Mouse (Mus musculus) layer of hippocampus, adult 6 months (tissue): Measurements from ENCODE around the gene Jkamp. TPM values are rescaled to one million over a fixed set of nuclear protein-coding genes. Genes with fewer than 3 reads are reported as not detected.

Experiments used
- long read RNA-seq, 2 experiments: library from polyadenylated mRNA; unstranded; transcript quantifications; one replicate each; pipeline ENCODE4 v2.0.0; 2019 to 2020
- microRNA-seq: library from miRNA; unstranded; fragments of <30 nt; microRNA quantifications from one replicate; pipeline ENCODE4 v1.2.0, GENCODE M21; 2020
- polyA plus RNA-seq: library from polyadenylated mRNA; unstranded; fragments of <200 nt; fragmentation: Nextera tagmentation; gene quantifications from 2 replicates; pipeline ENCODE4 v1.2.3, GENCODE M21; 2021

Jkamp gene
- polyA plus RNA-seq: 128 and 130 TPM in 2 replicates
- long read RNA-seq, experiment 1, transcript Jkamp-202 (7 exons, 1,874 nt): minor isoform, 47 of 152 reads
- long read RNA-seq, experiment 1, transcript Jkamp-201 (7 exons, 1,292 nt): major isoform, 80 of 152 reads
- long read RNA-seq, experiment 1, partial matches to known transcripts: 7 of 152 reads
- long read RNA-seq, experiment 1, other reads (novel, unspliced or antisense): 18 of 152 reads
- long read RNA-seq, experiment 2, transcript Jkamp-202 (7 exons, 1,874 nt): minor isoform, 45 of 141 reads
- long read RNA-seq, experiment 2, transcript Jkamp-201 (7 exons, 1,292 nt): major isoform, 72 of 141 reads
- long read RNA-seq, experiment 2, partial matches to known transcripts: 1 of 141 reads
- long read RNA-seq, experiment 2, other reads (novel, unspliced or antisense): 23 of 141 reads

DNA sequence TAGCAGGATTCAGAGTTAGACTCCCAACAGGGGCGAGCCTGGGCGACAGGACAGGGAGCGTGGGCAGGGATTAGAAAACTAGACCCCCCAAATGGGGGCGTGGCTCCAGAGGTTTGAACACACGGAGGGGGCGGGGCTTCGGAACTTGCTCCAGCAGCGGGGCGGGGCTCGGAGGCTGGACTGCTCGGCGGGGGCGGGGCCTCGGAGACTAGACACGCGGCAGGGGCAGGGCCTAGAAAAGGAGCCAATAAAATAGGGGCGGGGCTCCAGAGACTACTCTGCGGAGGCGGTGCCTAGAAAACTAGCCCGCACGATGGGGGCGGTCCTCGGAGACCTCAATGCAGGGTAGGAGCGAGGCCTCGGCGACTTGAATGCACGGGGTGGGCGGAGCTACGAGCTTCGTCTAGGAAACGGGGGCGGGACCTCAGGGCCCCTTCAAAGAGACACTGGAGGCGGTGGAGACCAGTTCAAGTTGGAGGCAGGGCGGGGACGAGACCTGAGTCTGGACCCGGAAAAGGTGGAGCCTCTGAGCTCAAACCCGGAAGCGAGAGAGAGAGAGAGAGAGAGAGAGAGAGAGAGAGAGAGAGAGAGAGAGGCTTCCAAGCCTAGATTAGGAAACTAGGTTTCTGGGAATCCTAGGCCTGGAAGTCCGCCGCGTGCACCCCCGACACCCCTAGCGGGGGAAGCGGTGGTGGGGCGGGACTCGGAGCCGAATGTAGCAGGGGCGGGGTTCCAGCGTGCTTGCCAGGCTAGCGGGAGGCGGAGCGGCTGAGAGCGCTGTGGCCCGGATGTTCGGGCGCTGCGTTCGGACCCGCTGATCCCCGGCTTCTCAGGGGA is at the start of gene Jkamp, which contains the start of gene L3hypdh:
Gene Jkamp, plus strand, starts transcription at position 261 of the 837 bp plus-strand sequence.
Gene L3hypdh, minus strand, starts transcription at position 111 of the 837 bp plus-strand sequence.

DNA sequence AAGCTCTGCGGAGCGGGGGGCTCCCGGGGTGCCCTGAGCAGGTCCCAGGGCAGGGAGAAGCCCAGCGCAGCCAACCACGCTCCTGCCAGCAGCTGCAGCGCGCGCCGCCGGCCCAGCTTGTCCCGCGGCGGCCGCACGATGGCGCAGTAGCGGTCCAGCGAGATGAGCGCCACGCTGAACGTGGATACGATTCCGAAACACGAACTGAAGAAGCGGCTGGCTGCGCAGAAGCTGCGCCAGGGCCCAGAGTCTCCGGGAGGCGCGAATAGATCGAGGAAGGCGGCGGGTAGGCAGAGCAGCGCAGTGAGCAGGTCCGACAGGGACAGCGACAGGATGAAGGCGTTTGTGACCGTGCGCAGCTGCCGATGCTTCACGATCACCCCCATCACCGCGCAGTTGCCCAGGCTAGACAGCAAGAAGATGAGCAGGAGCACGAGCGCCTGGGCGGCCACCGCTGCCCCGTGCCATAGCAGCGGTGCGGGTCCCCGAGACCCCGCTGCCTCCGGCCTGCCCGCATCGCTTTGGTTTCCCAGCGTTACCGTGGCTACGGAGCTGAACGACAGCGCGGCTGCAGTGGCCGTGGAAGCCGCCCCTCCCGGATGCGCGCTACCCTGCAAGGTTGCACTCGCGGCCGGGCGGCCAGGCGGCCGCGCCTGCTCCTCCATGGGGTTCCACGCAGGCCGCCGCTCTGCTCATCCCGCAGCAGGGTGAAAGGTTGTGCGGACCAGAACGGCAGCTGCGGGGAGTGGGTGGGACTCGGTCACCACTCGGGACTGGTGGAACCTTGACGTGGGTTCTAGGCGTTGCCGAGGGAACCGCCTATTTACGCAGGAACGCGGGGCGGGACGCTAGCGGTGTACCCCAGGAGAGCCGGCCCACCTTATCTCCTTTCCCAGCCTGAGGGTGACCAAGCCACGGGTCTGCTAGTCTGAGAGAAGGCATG is 14.8 kb upstream of the Jkamp start, which contains the start of gene Gpr135:
Gene Gpr135, minus strand, starts transcription at position 799 of the 943 bp plus-strand sequence.

Small RNA genes lying within 50 kb of the gene (microRNA-seq; reads per million reads assigned to microRNA genes)
- gene Gm24466: not detected

Other genes starting within 250 kb of the Jkamp start
- gene Gpr135, start 14.5 kb upstream of the Jkamp start, polyA plus RNA-seq: 6.4 and 7.6 TPM in 2 replicates
- gene L3hypdh, start 150 bp upstream of the Jkamp start, polyA plus RNA-seq: 4.6 and 4.9 TPM in 2 replicates
- not detected in 2 replicates for gene Ccdc175, start 99.4 kb downstream of the Jkamp start, polyA plus RNA-seq